Mouse (Mus musculus) stomach, postnatal 0 days (tissue): ENCODE measurements at regions not wholly inside any gene's neighbourhood (a gene's known extent, or its start where the extent isn't known, plus 50 kb on each side); places are given as distances from the start of the nearest gene placed in this dataset.

Source experiments
- ATAC-seq: fragments of 200-750 bp; cut with Nextera tagmentation; 2 replicates; pipeline ENCODE4 v1.8.0; 2017; ENCODE audit not compliant: low FRiP score, low TSS enrichment
- DNase-seq: peaks from one replicate; pipeline ENCODE4 v3.0.0-alpha.2; 2016; ENCODE audit warnings: low spot score
- H3K27ac ChIP-seq: fragments of 300-500 bp; sonication (generic); replicated peaks from 2 replicates; pipeline ENCODE4 v1.5.1; 2014; ENCODE audit warnings: mild to moderate bottlenecking, control low read depth
- H3K27me3 ChIP-seq: fragments of 300-500 bp; sonication (generic); 2 replicates; pipeline ENCODE4 v1.6.1; 2014; ENCODE audit warnings: low read length; ENCODE audit not compliant: control insufficient read depth, insufficient read depth
- H3K36me3 ChIP-seq: fragments of 300-500 bp; sonication (generic); 2 replicates; pipeline ENCODE4 v1.6.1; 2014; ENCODE audit warnings: low read length, mixed read lengths; ENCODE audit not compliant: control insufficient read depth, insufficient read depth
- H3K4me1 ChIP-seq: fragments of 300-500 bp; sonication (generic); replicated peaks from 2 replicates; pipeline ENCODE4 v1.6.1; 2014; ENCODE audit warnings: antibody characterized with exemption; ENCODE audit not compliant: control insufficient read depth, insufficient read depth
- H3K4me2 ChIP-seq: fragments of 300-500 bp; sonication (generic); replicated peaks from 2 replicates; pipeline ENCODE4 v1.6.1; 2014; ENCODE audit warnings: low read depth, mild to moderate bottlenecking, control low read depth, moderate library complexity
- H3K4me3 ChIP-seq: fragments of 300-500 bp; sonication (generic); 2 replicates; pipeline ENCODE4 v1.5.1; 2014; ENCODE audit warnings: low read depth, low read length, control low read depth
- H3K9ac ChIP-seq: fragments of 300-500 bp; sonication (generic); 2 replicates; pipeline ENCODE4 v1.6.1; 2014; ENCODE audit warnings: mild to moderate bottlenecking, low read length, control low read depth, mixed read lengths
- H3K9me3 ChIP-seq: fragments of 300-500 bp; sonication (generic); 2 replicates; pipeline ENCODE4 v1.6.1; 2016; ENCODE audit warnings: low read length; ENCODE audit not compliant: control insufficient read depth
- CTCF ChIP-seq: IDR thresholded peaks from 2 replicates; pipeline ENCODE4 v1.5.1; 2016; ENCODE audit warnings: antibody characterized with exemption, low read depth, mild to moderate bottlenecking, moderate library complexity
- EP300 ChIP-seq: optimal IDR thresholded peaks from 2 replicates; pipeline ENCODE3; 2016; ENCODE audit warnings: antibody characterized with exemption
- WGBS: fragments of 180-500 bp; shearing (Covaris S2); extraction: QIAGEN DNeasy Blood & Tissue Kit; methylation state at CpG from one replicate; pipeline ENCODE4 v1.1.7; 2014; 5-methylcytosine and 5-hydroxymethylcytosine counted together

GRCm38 (mm10) chr1:69291329-69291728, 183.5 kb upstream of the Erbb4 start:
- H3K4me1 ChIP-seq, result no peaks in the 10 kb centered on the region
- ATAC-seq (no peak), DNase-seq (no peak)
- TF ChIP-seq EP300, result no peak
- no peak for TF ChIP-seq CTCF
- no peaks in the 10 kb centered on the region for H3K27me3 ChIP-seq
- WGBS, result 83% methylated on average over 7 of the region's 7 CpGs
- H3K4me2 ChIP-seq, result no peak overlapping the region
- H3K36me3 ChIP-seq, result no peaks in the 10 kb centered on the region
- H3K9me3 ChIP-seq, result no peaks in the 10 kb centered on the region
- H3K27ac ChIP-seq, result no peak overlapping the region
- H3K4me3 ChIP-seq, result no peak overlapping the region
- H3K9ac ChIP-seq, result no peak overlapping the region

DNA sequence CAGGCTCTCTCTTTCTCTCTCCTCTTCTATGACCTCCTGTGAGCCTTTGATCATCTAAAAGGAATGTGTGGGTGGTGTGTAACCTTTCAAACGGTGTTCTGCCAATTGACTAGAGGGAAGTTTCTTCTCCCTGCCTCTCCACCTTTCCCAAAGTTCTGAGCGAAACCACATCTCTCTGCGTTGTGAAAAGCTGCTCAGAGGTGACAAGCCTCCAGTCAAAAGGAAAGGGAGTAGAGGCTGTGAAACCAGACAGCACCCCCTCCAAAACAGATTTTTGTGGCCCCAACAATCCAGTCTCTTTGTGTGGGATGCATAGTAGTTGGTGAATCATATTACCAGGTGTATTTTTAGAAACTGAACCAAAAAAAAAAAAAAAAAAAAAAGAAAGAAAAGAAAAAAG, 178.5 kb upstream of the Erbb4 start:
- H3K27me3 ChIP-seq, result no peaks in the 10 kb centered on the region
- ATAC-seq, result no peak
- no peak for DNase-seq
- H3K4me3 ChIP-seq, result no peak overlapping the region
- TF ChIP-seq CTCF, result no peak
- H3K36me3 ChIP-seq, result no peaks in the 10 kb centered on the region
- H3K9ac ChIP-seq, result no peak overlapping the region
- no peak overlapping the region for H3K27ac ChIP-seq
- no peaks in the 10 kb centered on the region for H3K4me1 ChIP-seq
- no peak overlapping the region for H3K4me2 ChIP-seq
- no peaks in the 10 kb centered on the region for H3K9me3 ChIP-seq
- 31% methylated on average over 3 of the region's 3 CpGs for WGBS

DNA sequence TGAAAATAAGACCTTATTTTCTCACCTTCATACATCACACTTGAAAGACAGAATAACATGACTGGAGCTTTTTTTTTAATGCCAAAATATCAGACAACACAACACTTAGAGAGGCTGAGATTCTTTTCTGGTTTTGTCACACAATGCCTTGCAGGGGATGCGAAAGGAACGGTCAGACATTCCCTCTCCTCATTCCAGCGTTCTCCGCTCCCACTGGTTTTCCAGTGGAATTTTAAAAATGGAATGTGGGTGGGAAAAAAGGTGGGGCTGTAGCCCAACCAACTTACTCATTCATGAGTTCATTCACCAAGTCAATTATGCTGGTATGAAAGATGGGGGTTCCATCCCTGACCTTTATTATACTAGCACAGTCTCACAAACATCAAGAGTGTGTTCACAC, 169.6 kb upstream of the Erbb4 start:
- Histone ChIP-seq H3K4me2 (no peak overlapping the region), H3K27ac (no peak overlapping the region), H3K9ac (no peak overlapping the region), H3K9me3 (no peaks in the 10 kb centered on the region), H3K4me3 (no peak overlapping the region), H3K27me3 (no peaks in the 10 kb centered on the region), H3K36me3 (no peaks in the 10 kb centered on the region), H3K4me1 (no peaks in the 10 kb centered on the region)
- WGBS, result 59% methylated on average over 4 of the region's 4 CpGs
- no peak for ATAC-seq
- TF ChIP-seq EP300 (no peak), CTCF (no peak)
- DNase-seq, result no peak

- H3K4me2 ChIP-seq, result no peak overlapping the region
- H3K4me3 ChIP-seq, result no peak overlapping the region
- no peak overlapping the region for H3K9ac ChIP-seq
- 45% methylated on average over 5 of the region's 5 CpGs for WGBS
- H3K27me3 ChIP-seq, result no peaks in the 10 kb centered on the region
- no peaks in the 10 kb centered on the region for H3K4me1 ChIP-seq
- H3K27ac ChIP-seq, result no peak overlapping the region
- H3K36me3 ChIP-seq, result no peaks in the 10 kb centered on the region
- TF ChIP-seq CTCF, result no peak
- no peak for TF ChIP-seq EP300
- no peaks in the 10 kb centered on the region for H3K9me3 ChIP-seq
- ATAC-seq, result no peak
- DNase-seq, result no peak
These were observed 139.8 kb upstream of the Erbb4 start for GRCm38 (mm10) chr1:69247691-69248090.

DNA sequence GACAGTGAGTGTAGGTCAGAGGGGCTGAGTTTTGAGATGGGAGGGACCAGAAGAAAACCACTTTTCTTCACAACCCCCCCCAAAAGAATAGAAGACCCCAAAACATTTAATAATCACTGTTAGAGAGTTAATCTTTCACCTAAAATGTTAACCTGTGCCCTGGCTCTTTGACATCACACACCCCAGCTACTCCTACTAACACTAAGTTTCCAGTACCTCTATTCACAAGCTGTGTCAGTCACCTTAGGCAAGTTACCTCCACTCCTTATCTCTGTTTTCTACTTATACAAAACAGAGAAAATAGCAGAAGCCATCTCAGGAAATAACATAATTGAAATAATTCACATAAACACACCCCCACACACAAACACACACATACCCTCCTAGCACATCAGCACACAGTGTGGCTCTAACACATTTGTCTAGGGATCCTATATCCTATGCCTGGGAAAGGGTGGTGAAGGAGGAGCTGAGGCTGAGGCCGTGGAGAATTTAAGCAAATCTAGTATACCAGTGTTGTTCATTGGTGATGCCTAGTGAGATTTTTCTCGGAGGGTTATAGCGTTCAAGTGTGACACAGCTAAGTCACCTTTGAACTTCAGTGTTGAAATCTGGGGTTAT, 134.5 kb upstream of the Erbb4 start:
- TF ChIP-seq EP300 (no peak), CTCF (no peak)
- Histone ChIP-seq H3K27me3 (no peaks in the 10 kb centered on the region), H3K27ac (no peak overlapping the region), H3K9me3 (no peaks in the 10 kb centered on the region), H3K9ac (no peak overlapping the region), H3K36me3 (no peaks in the 10 kb centered on the region), H3K4me3 (peak overlapping the region; percentile 15; the same call in 1 of the 2 replicates), H3K4me2 (peak overlapping the region; percentile 51), H3K4me1 (no peaks in the 10 kb centered on the region)
- no peak for ATAC-seq
- no peak for DNase-seq
- WGBS, result 84% methylated on average over 3 of the region's 3 CpGs

DNA sequence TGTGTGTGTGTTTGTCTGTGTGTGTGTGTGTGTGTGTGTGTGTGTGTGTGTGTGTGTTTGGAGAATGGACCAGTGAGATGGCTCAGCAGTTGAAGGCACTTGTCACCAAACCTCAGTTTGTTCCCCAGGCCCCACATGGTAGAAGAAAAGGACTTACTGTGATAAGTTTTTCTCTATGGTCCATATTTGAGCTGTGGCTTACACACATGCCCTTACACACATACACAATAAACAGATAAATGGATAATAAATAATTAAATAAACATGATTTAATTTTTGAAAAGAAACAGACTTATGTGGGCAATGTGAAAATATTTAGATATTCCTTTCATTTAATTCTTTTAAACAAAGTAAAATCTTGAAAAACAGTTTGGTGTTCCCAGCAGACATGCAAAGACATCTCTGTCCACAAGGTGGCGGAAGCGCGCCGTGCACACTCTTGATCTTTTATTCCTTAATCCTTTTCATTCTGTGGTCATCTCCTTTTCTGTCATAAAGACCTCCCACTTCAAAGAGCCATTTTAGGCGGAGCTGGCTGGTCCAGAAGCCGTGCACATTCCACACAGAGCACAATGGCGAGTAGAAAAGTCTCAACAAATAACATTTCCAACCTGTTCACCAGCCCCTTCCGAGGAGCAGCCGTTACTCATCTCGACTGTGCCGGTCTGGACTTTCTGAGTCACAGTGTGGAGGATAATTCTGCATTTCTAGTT, 133.8 kb upstream of the Erbb4 start:
- no peaks in the 10 kb centered on the region for H3K36me3 ChIP-seq
- peak overlapping the region; percentile 51 for H3K4me2 ChIP-seq
- no peaks in the 10 kb centered on the region for H3K4me1 ChIP-seq
- WGBS, result 6% methylated on average over 11 of the region's 11 CpGs
- DNase-seq (peak; percentile 63), ATAC-seq (peak; percentile 78)
- TF ChIP-seq EP300 (no peak), CTCF (peak; percentile 96)
- H3K27ac ChIP-seq, result no peak overlapping the region
- no peaks in the 10 kb centered on the region for H3K9me3 ChIP-seq
- H3K4me3 ChIP-seq, result peak overlapping the region; percentile 15
- no peak overlapping the region for H3K9ac ChIP-seq
- no peaks in the 10 kb centered on the region for H3K27me3 ChIP-seq
